ENCODE assay signal across 8 mouse cellular contexts in genomic region chr4:144892937-144893272, GRCm38 (mm10). TPM values are rescaled to one million over a fixed set of nuclear protein-coding genes. Genes with fewer than 3 reads are reported as not detected.
DNase-seq lines count a peak whose midpoint lies in the region; ATAC-seq and TF ChIP-seq lines count a peak whose summit lies in the region.

No protein-coding gene starts in this region.

- WGBS in lung, embryonic 14.5 days, result under 1% methylated on average over 12 of the region's 12 CpGs
- WGBS in forebrain, embryonic 10.5 days, result 0% methylated on average over 12 of the region's 12 CpGs
- WGBS in limb, embryonic 12.5 days, result 0% methylated on average over 12 of the region's 12 CpGs
- 0% methylated on average over 12 of the region's 12 CpGs for WGBS in neural tube, embryonic 14.5 days

- H3K9ac ChIP-seq in lung, embryonic 14.5 days, result peak overlapping the region; percentile 58
- peak overlapping the region; percentile 79 for H3K9ac ChIP-seq in limb, embryonic 12.5 days (replicated peaks)
- peak overlapping the region; percentile 39; the same call in 1 of the 2 replicates for H3K9ac ChIP-seq in neural tube, embryonic 14.5 days (replicated peaks; ENCODE audit: low read depth, low read length)

- intact Hi-C loops in gastrocnemius, postnatal 14 days (cut with DNase I; ENCODE audit: low total_unique reads), result loop anchor here (10.0 kb wide), 1 partner anchor 162 kb away; no protein-coding TSS in a partner anchor

- no peak for DNase-seq in lung, embryonic 14.5 days
- no peak for DNase-seq in lung, postnatal 25 days (ENCODE audit: low spot score)
- no peak for DNase-seq in forebrain, embryonic 10.5 days (ENCODE audit: extremely low spot score, low spot score)
- no peak for DNase-seq in layer of hippocampus, adult 11-12 months (ENCODE audit: low spot score)
- DNase-seq in left cerebral cortex, adult 9 months (ENCODE audit: low spot score in 2 of 2), result no peak
- no peak for DNase-seq in gastrocnemius, postnatal 14 days

- peak overlapping the region; percentile 90 for H3K4me2 ChIP-seq in lung, embryonic 14.5 days
- peak overlapping the region; percentile 89 for H3K4me2 ChIP-seq in limb, embryonic 12.5 days
- H3K4me2 ChIP-seq in neural tube, embryonic 14.5 days (ENCODE audit: low read depth, low read length), result peak overlapping the region; percentile 92

- peak overlapping the region; percentile 58 for H3K4me3 ChIP-seq in lung, embryonic 14.5 days (ENCODE audit: low read depth, low read length)
- H3K4me3 ChIP-seq in forebrain, embryonic 10.5 days, result peak overlapping the region; percentile 58
- H3K4me3 ChIP-seq in limb, embryonic 12.5 days (replicated peaks), result peak overlapping the region; percentile 66
- peak overlapping the region; percentile 39 for H3K4me3 ChIP-seq in neural tube, embryonic 14.5 days (ENCODE audit: low read depth, low read length)

- H3K27ac ChIP-seq in lung, embryonic 14.5 days (ENCODE audit: low read depth), result peak overlapping the region; percentile 78; the same call in 1 of the 2 replicates
- H3K27ac ChIP-seq in forebrain, embryonic 10.5 days, result peak overlapping the region; percentile 72; the same call in 1 of the 2 replicates
- H3K27ac ChIP-seq in limb, embryonic 12.5 days, result peak overlapping the region; percentile 87
- H3K27ac ChIP-seq in neural tube, embryonic 14.5 days (ENCODE audit: low read depth, low read length), result no peak overlapping the region

- no peak for ATAC-seq in lung, embryonic 14.5 days (ENCODE audit: insufficient read depth)
- ATAC-seq in limb, embryonic 12.5 days (ENCODE audit: insufficient number of reproducible peaks, insufficient read depth, low FRiP score, low TSS enrichment, low read depth), result no peak
- no peak for ATAC-seq in neural tube, embryonic 14.5 days (ENCODE audit: low read depth)

- H3K36me3 ChIP-seq in lung, embryonic 14.5 days (ENCODE audit: insufficient read depth), result no peaks in the 10 kb centered on the region
- H3K36me3 ChIP-seq in forebrain, embryonic 10.5 days (replicated peaks), result no peaks in the 10 kb centered on the region
- peaks cover 7% of the 10 kb centered on the region; the same call in 1 of the 2 replicates for H3K36me3 ChIP-seq in limb, embryonic 12.5 days
- H3K36me3 ChIP-seq in neural tube, embryonic 14.5 days (ENCODE audit: control insufficient read depth, insufficient read depth, low read length), result no peaks in the 10 kb centered on the region

- no peaks in the 10 kb centered on the region; the same call in 1 of the 2 replicates for H3K4me1 ChIP-seq in lung, embryonic 14.5 days (ENCODE audit: insufficient read depth)
- H3K4me1 ChIP-seq in forebrain, embryonic 10.5 days, result peaks cover 52% of the 10 kb centered on the region
- H3K4me1 ChIP-seq in limb, embryonic 12.5 days (replicated peaks), result peaks cover 62% of the 10 kb centered on the region
- H3K4me1 ChIP-seq in neural tube, embryonic 14.5 days (ENCODE audit: control insufficient read depth, insufficient read depth, low read length), result peaks cover 16% of the 10 kb centered on the region; the same call in 1 of the 2 replicates

- TF ChIP-seq CTCF in lung, embryonic 14.5 days (IDR thresholded peaks at IDR 0.05; ENCODE audit: low read depth), result no peak

- H3K9me3 ChIP-seq in lung, embryonic 14.5 days (ENCODE audit: low read depth, low read length), result no peaks in the 10 kb centered on the region
- no peaks in the 10 kb centered on the region for H3K9me3 ChIP-seq in forebrain, embryonic 10.5 days
- no peaks in the 10 kb centered on the region for H3K9me3 ChIP-seq in limb, embryonic 12.5 days
- no peaks in the 10 kb centered on the region for H3K9me3 ChIP-seq in neural tube, embryonic 14.5 days (ENCODE audit: control insufficient read depth, low read length)

- H3K27me3 ChIP-seq in lung, embryonic 14.5 days (ENCODE audit: insufficient read depth, low read length), result peaks cover 3% of the 10 kb centered on the region; the same call in 1 of the 2 replicates
- H3K27me3 ChIP-seq in forebrain, embryonic 10.5 days (ENCODE audit: poor library complexity, severe bottlenecking), result peaks cover 44% of the 10 kb centered on the region
- no peaks in the 10 kb centered on the region for H3K27me3 ChIP-seq in limb, embryonic 12.5 days
- 0 out of 2 replicates have a peak, but pooled peaks cover 4% of the 10 kb centered on the region for H3K27me3 ChIP-seq in neural tube, embryonic 14.5 days (ENCODE audit: control insufficient read depth, insufficient read depth, low read length)

RNA-seq across cellular contexts. Expression of gene Dhrs3, which starts 0.3 kb away (rescaled TPM):
- 36.5 and 41.3 TPM in 2 replicates for polyA plus RNA-seq in lung, embryonic 14.5 days (2014; fragmentation: Nextera tagmentation; extraction: Ambion mirVana)
- polyA plus RNA-seq in forebrain, embryonic 10.5 days (2016; fragmentation: Nextera tagmentation; extraction: Ambion mirVana), result 12.2 and 15.3 TPM in 2 replicates
- 58.9 and 62.7 TPM in 2 replicates for polyA plus RNA-seq in limb, embryonic 12.5 days (2016; fragmentation: Nextera tagmentation; extraction: Ambion mirVana)
- polyA plus RNA-seq in neural tube, embryonic 14.5 days (2014; fragmentation: Nextera tagmentation; extraction: Ambion mirVana), result 17.0 and 30.8 TPM in 2 replicates
- total RNA-seq in gastrocnemius, postnatal 14 days (2021), result 10 to 100 TPM; 33.8 to 48.2 TPM
